Mouse (Mus musculus) liver, adult 2 months (tissue): ENCODE results near the gene Fhit.

Experiments used
- CTCF ChIP-seq: fragments of 200-500 bp; IDR thresholded peaks from 2 replicates; pipeline ENCODE4 v1.5.1; 2011; ENCODE audit warnings: low read depth, low read length, control low read depth
- POLR2A ChIP-seq: fragments of 200-500 bp; IDR thresholded peaks from 2 replicates; pipeline ENCODE4 v1.6.1; 2011; ENCODE audit warnings: low read length, control low read depth; ENCODE audit not compliant: insufficient read depth; ENCODE audit errors: extremely low read depth

DNA sequence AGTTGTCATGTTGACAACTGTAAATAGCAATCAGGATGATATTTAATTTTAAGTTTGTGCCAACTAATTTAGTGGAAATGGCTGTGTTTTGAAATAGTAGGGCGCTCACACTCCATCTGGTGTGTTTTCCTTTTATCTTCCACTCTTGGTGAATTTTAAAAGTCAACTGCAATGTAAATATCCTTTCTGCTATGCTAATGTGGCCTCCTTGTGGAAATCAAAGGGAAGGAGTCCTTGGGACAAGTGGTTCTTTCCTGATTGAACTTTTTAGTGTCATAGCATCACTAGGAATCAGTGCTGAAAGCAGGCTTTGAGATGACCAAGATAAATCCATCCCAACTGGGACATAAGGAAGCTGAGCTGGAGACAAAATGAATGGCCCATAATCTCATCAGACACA, 1413.1 kb downstream of the Fhit start:
- no peak for TF ChIP-seq CTCF
- no peak for TF ChIP-seq POLR2A
